Mouse (Mus musculus) kidney, adult 2 months (tissue): ENCODE results near the gene Tnnt2. TPM values are rescaled to one million over a fixed set of nuclear protein-coding genes. Genes with fewer than 3 reads are reported as not detected.

ENCODE experiments used
- DNase-seq: peaks from one replicate; pipeline ENCODE4 v3.0.0; 2021
- H3K27ac ChIP-seq: fragments of 200-500 bp; 2 replicates; pipeline ENCODE4 v1.5.1; 2012; ENCODE audit warnings: low read depth, low read length, control low read depth, inconsistent platforms; ENCODE audit not compliant: insufficient read depth
- H3K27me3 ChIP-seq: fragments of 200-500 bp; replicated peaks from 2 replicates; pipeline ENCODE4 v1.6.1; 2012; ENCODE audit warnings: mild to moderate bottlenecking, moderate library complexity, low read length, inconsistent platforms; ENCODE audit not compliant: control insufficient read depth, insufficient read depth
- H3K36me3 ChIP-seq: fragments of 200-500 bp; 2 replicates; pipeline ENCODE4 v1.6.1; 2012; ENCODE audit warnings: mild to moderate bottlenecking, moderate library complexity, low read length, inconsistent platforms; ENCODE audit not compliant: control insufficient read depth, insufficient read depth
- H3K4me1 ChIP-seq: fragments of 200-500 bp; 2 replicates; pipeline ENCODE4 v1.6.1; 2011; ENCODE audit warnings: low read length; ENCODE audit not compliant: control insufficient read depth, insufficient read depth
- H3K4me3 ChIP-seq: fragments of 200-500 bp; 2 replicates; pipeline ENCODE4 v1.5.1; 2011; ENCODE audit warnings: mild to moderate bottlenecking, low read depth, low read length, control low read depth; ENCODE audit not compliant: insufficient read depth
- CTCF ChIP-seq: fragments of 200-500 bp; conservative IDR thresholded peaks from 2 replicates; pipeline ENCODE4 v1.5.1; 2011; ENCODE audit warnings: low read depth, mild to moderate bottlenecking, control low read depth, low read length, moderate library complexity, mixed read lengths; ENCODE audit not compliant: insufficient read depth, insufficient read length
- POLR2A ChIP-seq: fragments of 200-500 bp; IDR thresholded peaks from one replicate; pipeline ENCODE4 v1.6.1; 2011; ENCODE audit warnings: low read depth, low read length, control low read depth
- WGBS: fragments of 180-500 bp; shearing (Covaris S2); methylation state at CpG from one replicate; pipeline ENCODE4 v1.1.7; 2018; 5-methylcytosine and 5-hydroxymethylcytosine counted together
- polyA plus RNA-seq: library from polyadenylated mRNA; depleted of rRNA; stranded (reverse); fragments of >200 nt; gene quantifications from 2 replicates; pipeline ENCODE4 v1.2.3, GENCODE M21; 2012

Tnnt2 gene
- polyA plus RNA-seq, 1 experiment: 0.44 TPM

DNA sequence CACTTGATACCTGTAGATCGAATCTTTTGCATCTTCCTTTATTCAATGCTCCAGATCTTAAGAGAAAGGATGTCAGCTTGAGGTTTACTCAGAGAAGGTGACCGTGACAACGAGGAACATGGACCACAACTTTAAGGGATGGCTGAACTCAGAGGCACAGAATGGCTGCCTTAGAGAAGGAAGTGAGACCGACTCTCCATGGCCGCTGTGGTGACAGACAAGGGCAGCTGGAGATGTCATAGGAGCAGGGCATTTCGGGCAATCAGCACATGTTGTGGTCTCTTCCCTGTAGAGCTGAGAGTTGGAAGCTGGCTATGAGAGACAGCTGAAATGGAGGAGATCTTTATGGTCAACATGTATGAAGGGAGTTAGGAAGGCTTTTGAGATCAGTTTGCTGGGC lies 28.7 kb downstream of the Tnnt2 start:
- TF ChIP-seq POLR2A (no peak), CTCF (no peak)
- H3K27ac ChIP-seq: no peak overlapping the region
- H3K36me3 ChIP-seq: no peaks in the 10 kb centered on the region
- no peak for DNase-seq
- no peaks in the 10 kb centered on the region for H3K4me1 ChIP-seq
- no peak overlapping the region for H3K4me3 ChIP-seq
- H3K27me3 ChIP-seq: no peaks in the 10 kb centered on the region
- WGBS: 87% methylated on average over 6 of the region's 6 CpGs

DNA sequence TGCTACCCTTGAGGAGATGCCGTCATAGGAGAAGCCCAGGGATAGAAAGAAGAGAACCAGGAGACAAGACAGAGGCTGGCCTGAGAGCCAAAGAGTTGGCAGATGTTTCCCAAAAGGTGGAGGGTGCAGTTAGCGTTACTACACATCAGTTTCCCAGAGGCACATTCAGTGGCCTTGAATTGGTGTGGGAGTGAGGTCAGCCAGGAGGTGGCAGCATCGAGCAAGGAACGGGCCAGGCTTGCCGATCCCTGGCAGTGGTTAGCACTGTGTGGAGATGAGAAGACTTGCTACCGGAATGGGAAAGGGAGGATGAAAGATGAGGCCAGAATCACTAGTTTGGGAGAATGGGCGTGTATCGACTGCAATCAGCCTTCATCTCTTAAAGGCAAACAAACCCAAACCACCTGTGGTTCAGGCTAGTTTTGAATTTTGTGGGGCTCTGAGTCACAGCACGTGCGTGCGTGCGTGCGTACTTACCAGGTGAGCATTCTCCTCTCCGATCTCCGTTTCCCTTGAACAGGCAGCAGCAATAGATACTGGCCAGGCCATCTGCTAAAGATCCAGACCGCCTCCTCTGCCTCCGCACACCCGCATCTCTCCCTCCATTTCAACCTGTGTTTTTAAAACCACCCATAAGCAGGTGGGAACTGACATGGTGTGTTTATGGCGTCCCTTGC lies 29.5 kb downstream of the Tnnt2 start:
- no peaks in the 10 kb centered on the region for H3K36me3 ChIP-seq
- no peak overlapping the region for H3K4me3 ChIP-seq
- H3K4me1 ChIP-seq: no peaks in the 10 kb centered on the region
- WGBS: 48% methylated on average over 19 of the region's 19 CpGs
- no peaks in the 10 kb centered on the region for H3K27me3 ChIP-seq
- H3K27ac ChIP-seq: no peak overlapping the region
- DNase-seq: peak; percentile 74
- TF ChIP-seq POLR2A: no peak
- TF ChIP-seq CTCF: peak; percentile 98; the same call in 1 of the 2 replicates

DNA sequence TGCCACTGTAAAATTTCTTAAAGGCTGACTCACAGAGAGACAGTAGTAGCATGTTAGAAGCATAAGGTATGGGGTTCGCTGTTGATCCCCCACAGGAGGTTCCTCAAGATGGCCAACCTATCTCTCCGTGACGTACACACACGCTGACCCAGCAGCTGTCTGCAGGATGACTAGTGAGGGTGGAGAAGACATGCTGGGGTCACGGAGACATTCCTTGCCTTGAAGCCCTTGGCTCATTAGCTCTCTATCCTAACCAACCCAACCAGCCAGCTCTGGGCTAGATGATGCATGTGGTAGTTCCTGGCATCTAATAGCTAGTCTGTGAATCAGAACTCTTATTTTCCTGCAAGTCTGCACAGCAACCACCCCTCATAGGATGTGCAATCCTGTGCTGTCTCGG lies 32.4 kb downstream of the Tnnt2 start:
- TF ChIP-seq CTCF: no peak
- WGBS: 92% methylated on average over 6 of the region's 6 CpGs

DNA sequence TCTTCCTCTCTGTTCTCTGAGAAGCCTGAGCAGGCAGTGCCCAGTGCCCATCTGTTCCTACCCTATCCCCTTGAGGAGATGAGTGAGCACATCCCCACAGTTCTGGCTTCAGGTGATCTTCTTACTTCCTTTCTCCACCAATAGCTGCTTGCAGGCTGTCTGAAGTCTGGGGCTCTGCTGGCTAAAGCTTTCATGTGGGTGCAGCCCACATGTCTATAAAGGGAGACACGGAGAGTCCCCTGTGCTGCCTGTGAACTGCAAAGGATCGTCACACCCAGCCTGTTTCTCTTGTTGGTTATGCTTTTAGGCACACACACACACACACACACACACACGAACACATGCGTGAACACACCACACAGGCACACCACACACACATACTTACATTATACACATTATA lies 36.8 kb downstream of the Tnnt2 start:
- TF ChIP-seq CTCF (no peak), POLR2A (no peak)
- no peak overlapping the region for H3K27ac ChIP-seq
- whole genome bisulfite sequencing: 68% methylated on average over 4 of the region's 4 CpGs
- no peak overlapping the region for H3K4me3 ChIP-seq
- no peak for DNase-seq
- no peaks in the 10 kb centered on the region for H3K27me3 ChIP-seq
- H3K4me1 ChIP-seq: no peaks in the 10 kb centered on the region
- H3K36me3 ChIP-seq: no peaks in the 10 kb centered on the region

More for the DNA sequence above, 32.4 kb downstream of the Tnnt2 start:
- DNase-seq: no peak
- Histone ChIP-seq H3K27ac (no peak overlapping the region), H3K27me3 (no peaks in the 10 kb centered on the region), H3K4me1 (no peaks in the 10 kb centered on the region), H3K4me3 (no peak overlapping the region), H3K36me3 (no peaks in the 10 kb centered on the region)

DNA sequence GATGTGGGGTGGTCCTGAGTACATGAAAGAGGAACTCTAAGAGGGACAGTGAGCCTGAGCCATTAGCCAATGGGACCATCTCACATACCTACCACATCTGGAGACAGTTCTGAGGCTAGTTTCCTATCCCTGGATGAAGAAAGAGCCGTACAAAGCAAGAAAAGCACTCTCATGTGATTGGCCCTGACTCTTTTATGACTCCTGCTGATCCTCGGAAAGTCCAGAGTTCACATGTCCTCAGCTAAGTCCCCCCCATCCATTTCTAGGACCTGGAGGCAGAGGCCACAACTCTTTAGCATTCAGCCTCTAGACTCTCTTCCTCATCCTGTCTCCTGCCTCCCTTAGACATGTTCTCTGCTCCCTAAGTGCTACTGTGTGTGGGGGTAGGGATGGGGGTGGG lies 41.1 kb downstream of the Tnnt2 start:
- Histone ChIP-seq H3K36me3 (no peaks in the 10 kb centered on the region), H3K27ac (no peak overlapping the region), H3K4me3 (no peak overlapping the region), H3K27me3 (no peaks in the 10 kb centered on the region), H3K4me1 (no peaks in the 10 kb centered on the region)
- TF ChIP-seq CTCF (no peak), POLR2A (no peak)
- 50% methylated on average over 2 of the region's 2 CpGs for WGBS
- no peak for DNase-seq

DNA sequence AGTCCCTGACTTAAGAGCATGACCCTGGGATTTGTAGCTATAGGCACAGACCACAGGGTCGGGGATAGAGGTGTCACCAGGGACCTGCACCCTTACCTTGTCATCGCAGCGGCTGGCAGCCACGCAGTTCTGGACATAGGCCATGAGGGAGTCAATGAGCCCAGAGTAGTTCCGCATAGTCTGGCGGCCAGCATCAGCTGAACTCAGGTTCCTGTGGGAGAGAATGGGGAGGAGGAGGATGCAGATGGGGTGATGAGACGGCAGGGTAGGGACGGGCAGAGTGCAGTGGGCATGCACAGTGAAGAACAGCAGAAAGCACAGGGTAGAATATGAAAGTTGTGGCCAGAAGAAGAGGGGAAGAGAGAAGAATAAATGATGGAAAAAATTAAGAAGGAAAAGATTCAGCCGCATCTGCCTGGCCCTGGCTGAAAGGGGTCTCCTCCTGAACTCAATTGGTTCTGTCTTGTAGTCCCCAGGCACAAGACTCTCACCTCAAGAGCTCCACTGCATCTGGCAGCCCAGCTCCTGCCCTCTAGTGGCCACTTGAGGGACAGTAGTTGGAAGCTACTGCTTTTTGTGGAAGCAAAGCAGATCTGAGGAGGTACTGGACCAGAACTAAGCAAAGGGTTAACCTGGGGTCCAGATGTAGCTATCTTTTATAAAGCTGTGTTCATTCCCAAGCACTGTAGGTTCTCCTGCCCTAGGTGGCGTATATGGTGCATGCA lies 46.4 kb downstream of the Tnnt2 start:
- 72% methylated on average over 10 of the region's 10 CpGs for WGBS

DNA sequence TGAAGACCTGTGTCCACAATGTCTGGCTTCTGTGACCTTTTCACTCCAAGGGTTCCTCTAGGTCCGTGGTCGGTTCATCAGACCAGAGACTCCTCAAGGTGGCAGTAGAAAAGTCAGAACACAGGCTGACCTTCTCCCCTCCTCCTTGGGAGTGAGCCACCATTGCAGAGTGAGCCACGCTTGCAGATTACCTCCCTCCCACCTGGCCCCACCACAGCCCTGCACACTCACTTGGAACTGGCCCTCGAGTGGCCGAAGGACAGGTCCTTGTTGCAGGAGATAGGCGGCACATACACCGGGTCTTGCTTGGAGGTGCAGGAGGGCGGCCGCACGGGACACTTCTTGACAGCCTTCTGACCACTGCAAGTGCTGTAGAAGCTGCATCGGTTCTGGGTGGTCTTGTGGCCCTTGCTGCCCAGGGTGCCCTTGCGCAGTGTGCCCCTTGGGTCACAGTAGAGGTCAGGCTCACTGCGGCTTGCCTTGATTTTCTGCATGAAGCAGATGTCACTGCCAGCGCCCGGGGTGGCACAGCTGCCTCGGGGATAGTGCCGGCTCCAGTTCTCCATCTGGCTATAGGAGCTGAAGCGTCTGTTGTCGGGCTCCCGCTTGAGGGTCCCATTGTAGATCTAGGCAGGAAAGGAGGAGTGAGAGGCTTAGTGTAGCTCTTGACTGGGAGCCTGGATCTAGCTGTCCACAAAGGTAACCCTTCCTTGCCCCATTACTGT lies 53.5 kb downstream of the Tnnt2 start:
- no peaks in the 10 kb centered on the region for H3K36me3 ChIP-seq
- no peak overlapping the region for H3K27ac ChIP-seq
- TF ChIP-seq CTCF (no peak), POLR2A (no peak)
- DNase-seq: no peak
- no peaks in the 10 kb centered on the region for H3K4me1 ChIP-seq
- 80% methylated on average over 20 of the region's 20 CpGs for WGBS
- no peak overlapping the region for H3K4me3 ChIP-seq
- H3K27me3 ChIP-seq: no peaks in the 10 kb centered on the region

More for the DNA sequence above, 46.4 kb downstream of the Tnnt2 start:
- Histone ChIP-seq H3K4me1 (no peaks in the 10 kb centered on the region), H3K36me3 (no peaks in the 10 kb centered on the region), H3K4me3 (no peak overlapping the region), H3K27me3 (no peaks in the 10 kb centered on the region), H3K27ac (no peak overlapping the region)
- TF ChIP-seq POLR2A: no peak
- TF ChIP-seq CTCF: peak; percentile 81
- peak; percentile 61 for DNase-seq
